Mouse (Mus musculus): ENCODE data around the gene Fpr1.

DNA sequence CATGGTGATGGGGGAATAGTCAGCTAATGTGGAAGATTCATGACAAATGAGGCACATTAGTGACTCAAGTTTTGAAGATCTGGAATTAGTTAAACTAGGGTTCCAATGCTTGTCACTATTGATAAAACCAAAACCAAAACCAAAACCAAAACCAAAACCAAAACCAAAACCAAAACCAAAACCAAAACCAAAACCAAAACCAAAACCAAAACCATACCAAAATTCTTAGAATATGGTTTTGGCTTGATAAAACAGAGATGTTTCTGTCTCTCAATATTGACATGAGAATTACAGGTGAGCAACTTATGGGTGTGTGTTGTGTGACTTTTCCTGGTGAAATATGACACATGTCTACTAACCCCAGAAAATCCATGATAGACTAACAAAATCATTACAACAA is 34.0 kb upstream of the Fpr1 start:
- TF ChIP-seq ZC3H11A (IDR thresholded peaks at IDR 0.05; ENCODE audit: borderline replicate concordance, low read depth, low read length): no peak
- no peak for TF ChIP-seq ZNF384 (IDR thresholded peaks at IDR 0.05; ENCODE audit: low read depth, low read length)
- TF ChIP-seq HCFC1 (IDR thresholded peaks at IDR 0.05; ENCODE audit: borderline replicate concordance, insufficient read depth, low read length): no peak
- no peak for TF ChIP-seq CHD2 (IDR thresholded peaks at IDR 0.05; ENCODE audit: low read depth, low read length)
- TF ChIP-seq MAFK (IDR thresholded peaks at IDR 0.05; ENCODE audit: insufficient read depth, low read depth, low read length): no peak
